Mouse (Mus musculus): ENCODE measurements around the gene Carm1.

DNA sequence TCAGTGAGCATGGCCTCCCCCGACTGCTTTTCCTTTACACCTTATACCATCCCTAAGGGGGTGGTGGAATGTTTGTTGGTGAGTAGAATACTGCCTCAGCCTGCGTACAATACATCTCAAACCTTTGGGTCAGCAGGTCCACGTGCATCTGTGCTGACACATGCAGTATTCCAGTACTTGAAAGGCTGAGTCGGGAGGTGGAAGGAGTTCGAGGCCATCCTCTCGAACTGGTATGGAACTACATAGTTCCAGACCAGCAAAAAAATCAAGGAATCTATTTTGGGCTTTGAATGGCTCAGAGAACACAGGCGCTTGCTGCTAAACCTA lies 36.0 kb upstream of the Carm1 start:
- TF ChIP-seq CTCF (IDR thresholded peaks at IDR 0.05; ENCODE audit: borderline replicate concordance, extremely low read depth, insufficient read depth, insufficient read length) = no peak
- TF ChIP-seq POLR2A (IDR thresholded peaks at IDR 0.05; ENCODE audit: borderline replicate concordance, extremely low read depth, insufficient read depth, insufficient read length, poor library complexity, severe bottlenecking) = no peak
